23 mouse cellular contexts compared by ENCODE assay signal in genomic region chr2:3353160-3353559, GRCm38 (mm10). TPM values are rescaled to one million over a fixed set of nuclear protein-coding genes. Genes with fewer than 3 reads are reported as not detected.
"Had no signal": no experiment of that assay in that cellular context is flagged by ENCODE, and none has a peak within 500 bp of the region (broad histone marks: within the 10 kb centered on the region; RNA-seq: fewer than 3 reads in every experiment).

No protein-coding gene starts in this region.

- H3K4me2 ChIP-seq: neural tube, embryonic 13.5 days; neural tube, embryonic 15.5 days; stomach, embryonic 15.5 days had no signal

- H3K27ac ChIP-seq: neural tube, embryonic 13.5 days; neural tube, embryonic 15.5 days; stomach, embryonic 15.5 days; stomach, postnatal 0 days had no signal

- H3K4me3 ChIP-seq: neural tube, embryonic 13.5 days; neural tube, embryonic 15.5 days; stomach, embryonic 15.5 days had no signal

- H3K9ac ChIP-seq: neural tube, embryonic 13.5 days; neural tube, embryonic 15.5 days; stomach, embryonic 15.5 days had no signal

- H3K36me3 ChIP-seq: neural tube, embryonic 13.5 days; neural tube, embryonic 15.5 days; stomach, embryonic 15.5 days had no signal

- DNase-seq: retina, postnatal 1 day; right cerebral cortex, adult 18-20 months; right cerebral cortex, postnatal 14 days; right cerebral cortex, postnatal 25 days; right cerebral cortex, postnatal 4 days; spleen, adult 18-20 months; thymus, adult 18-20 months; thymus, adult 2 months; thymus, postnatal 14 days; thymus, postnatal 25 days; thymus, postnatal 36 days; thymus, postnatal 4 days had no signal

- H3K27me3 ChIP-seq: neural tube, embryonic 15.5 days; stomach, embryonic 15.5 days had no signal

- H3K4me1 ChIP-seq: neural tube, embryonic 13.5 days; neural tube, embryonic 15.5 days; stomach, embryonic 15.5 days had no signal

- H3K9me3 ChIP-seq: neural tube, embryonic 13.5 days; neural tube, embryonic 15.5 days; stomach, embryonic 15.5 days had no signal

RNA-seq across cellular contexts. Expression of gene Acbd7, which starts 17.2 kb away (rescaled TPM):
- total RNA-seq: neutrophil, adult 5-6 weeks had no signal
- polyA plus RNA-seq: small intestine, adult 2 months; spleen, adult 2 months; thymus, adult 2 months had no signal

RNA-seq across cellular contexts. Expression of gene Olah, which starts 43.9 kb away (rescaled TPM):
- total RNA-seq: neutrophil, adult 5-6 weeks had no signal
- polyA plus RNA-seq: neural tube, embryonic 13.5 days; neural tube, embryonic 14.5 days; neural tube, embryonic 15.5 days; small intestine, adult 2 months; spleen, adult 2 months; stomach, embryonic 14.5 days; stomach, embryonic 15.5 days; stomach, embryonic 16.5 days; thymus, adult 2 months; urinary bladder, adult 2 months had no signal
